Mouse (Mus musculus): ENCODE results near the gene Sbf2. TPM values are rescaled to one million over a fixed set of nuclear protein-coding genes. Genes with fewer than 3 reads are reported as not detected.
A peak's percentile ranks its signal among the peaks of the same experiment; 100 is the strongest.
"Not testable (repeated sequence)": the region's sequence is repeated elsewhere in the genome, so short reads cannot be mapped to it uniquely, and the experiment has no call there.

Sbf2 gene
- total RNA-seq, 2 experiments from 2014 or later, result 52.8 to 57.7 TPM

DNA sequence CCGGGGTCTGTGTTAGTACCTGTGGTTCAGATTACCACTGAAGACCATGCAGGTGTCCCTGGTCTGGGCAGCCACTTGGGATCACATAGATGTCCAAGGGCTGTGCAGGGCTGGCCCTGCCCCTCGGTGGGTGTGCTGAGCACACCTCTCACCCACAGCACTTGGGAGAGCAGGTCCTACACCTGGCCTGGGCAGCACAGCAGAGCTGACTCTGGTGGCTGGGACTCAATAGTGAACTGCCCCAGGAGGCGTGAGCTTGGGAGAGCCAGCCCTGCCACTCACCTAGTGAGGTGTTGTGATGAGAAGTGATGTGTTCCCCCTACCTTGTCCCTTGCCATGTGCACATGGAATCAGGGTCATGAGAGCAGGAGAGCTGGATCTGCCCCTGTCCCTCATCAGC lies 31.0 kb downstream of the Sbf2 start:
- DNase-seq, result no peak

DNA sequence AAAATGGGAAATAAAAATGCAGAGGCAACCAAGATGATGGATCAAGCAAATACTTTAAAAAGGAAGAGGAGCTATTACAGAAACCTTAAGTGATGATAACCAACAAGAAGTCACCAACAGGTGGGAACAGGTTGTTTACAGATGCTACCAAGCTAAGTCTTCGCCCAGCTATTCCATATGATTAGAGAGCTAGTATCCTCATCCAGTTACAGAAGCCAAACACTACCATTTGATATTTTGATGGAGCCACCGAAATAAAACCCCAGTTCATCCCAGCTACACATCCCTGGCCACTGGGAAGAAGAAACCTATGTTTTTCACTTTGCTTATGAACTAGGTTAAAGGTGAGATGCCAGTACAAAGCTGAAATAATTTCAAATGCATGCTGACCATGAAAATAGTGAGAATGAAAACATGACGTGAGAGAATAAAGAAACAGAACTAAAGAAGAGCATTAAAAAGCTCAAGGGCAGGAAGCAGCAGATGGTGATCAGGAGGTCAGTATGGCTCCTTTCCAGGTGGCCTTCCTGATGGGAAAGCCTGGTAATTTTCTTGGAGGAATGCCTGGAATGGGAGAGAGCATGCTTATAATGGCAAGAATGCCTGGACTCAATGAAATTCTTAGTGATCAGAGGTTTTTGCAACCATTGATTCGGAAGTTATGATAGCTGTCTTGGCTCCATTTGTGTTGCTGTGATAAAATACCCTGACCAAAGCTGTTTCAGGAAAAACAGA lies 48.7 kb downstream of the Sbf2 start:
- peak; percentile 29 for DNase-seq

DNA sequence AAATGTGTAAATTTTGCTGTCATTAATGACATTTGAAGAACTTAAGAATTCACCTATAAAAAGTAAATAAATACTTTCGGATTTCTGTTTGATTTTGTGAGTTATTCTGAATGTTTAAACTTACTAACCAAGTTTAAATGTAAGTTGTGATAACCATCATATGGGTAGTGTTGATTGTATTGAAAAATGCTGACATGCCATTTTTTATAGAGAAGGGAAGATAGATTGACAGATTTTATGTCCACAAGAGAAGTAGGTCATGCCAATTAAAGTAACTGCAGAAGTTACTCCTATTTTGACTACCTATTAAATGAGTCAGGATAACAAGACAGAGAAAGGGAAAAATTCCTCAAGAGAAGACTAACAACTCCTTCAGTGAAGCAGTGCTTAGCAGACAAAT lies 53.1 kb downstream of the Sbf2 start:
- no peak for DNase-seq

DNA sequence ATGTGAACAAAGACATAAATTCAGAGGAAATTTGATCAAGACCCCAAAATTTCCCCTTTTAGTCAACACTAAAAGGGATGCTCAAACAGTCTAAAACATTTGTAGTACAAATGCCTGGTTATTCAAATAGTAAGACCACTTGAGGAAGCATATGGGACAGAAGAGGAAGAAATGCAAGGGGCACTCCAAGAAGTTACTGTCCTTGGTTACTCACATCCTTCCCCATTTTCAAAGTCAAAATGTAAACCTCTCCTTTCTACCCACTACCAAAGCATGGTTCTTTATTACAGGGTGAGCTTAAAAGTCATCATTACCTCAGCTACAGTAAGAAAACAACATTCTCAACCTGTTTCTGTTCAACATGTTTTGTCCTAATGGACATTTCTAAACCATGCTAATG lies 57.7 kb downstream of the Sbf2 start:
- DNase-seq, result no peak

DNA sequence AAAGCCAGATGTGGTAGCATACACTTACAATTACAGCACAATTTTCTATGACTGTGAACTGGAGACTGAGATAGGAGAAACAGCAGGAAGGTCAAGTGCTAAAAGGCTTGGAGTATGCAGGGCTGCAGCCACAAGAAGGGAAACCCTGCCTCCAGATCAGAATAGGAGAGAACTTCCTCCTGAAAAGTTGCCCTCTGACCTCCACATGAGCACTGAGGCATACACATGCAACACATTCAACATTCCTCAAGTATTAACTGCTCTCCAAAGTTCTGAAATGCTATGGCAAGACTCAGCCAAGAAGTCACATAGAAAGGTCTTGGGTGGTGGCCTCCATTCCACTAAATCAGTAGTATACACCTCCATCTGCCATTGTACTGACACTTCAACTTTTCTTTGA lies 58.5 kb downstream of the Sbf2 start:
- no peak for DNase-seq

DNA sequence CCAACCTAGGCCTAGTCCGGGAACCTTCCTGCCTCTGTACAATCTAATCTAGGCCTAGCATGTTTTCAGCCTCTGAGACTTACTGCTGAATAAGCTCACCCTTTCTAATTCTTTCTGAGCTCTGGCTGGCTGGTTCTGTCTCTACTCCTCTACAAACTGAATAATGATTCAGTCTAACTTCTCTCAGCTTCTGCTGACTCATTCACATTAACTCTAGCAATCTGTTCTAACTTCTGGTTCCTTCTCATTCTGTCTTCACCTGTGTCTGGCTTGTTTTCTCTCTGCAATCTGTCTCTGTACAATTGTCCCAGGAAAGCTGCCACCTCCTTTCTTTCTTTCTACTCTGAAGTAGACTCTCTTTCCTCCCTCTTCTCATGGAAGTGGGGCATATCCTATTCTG lies 59.5 kb downstream of the Sbf2 start:
- no peak for DNase-seq

DNA sequence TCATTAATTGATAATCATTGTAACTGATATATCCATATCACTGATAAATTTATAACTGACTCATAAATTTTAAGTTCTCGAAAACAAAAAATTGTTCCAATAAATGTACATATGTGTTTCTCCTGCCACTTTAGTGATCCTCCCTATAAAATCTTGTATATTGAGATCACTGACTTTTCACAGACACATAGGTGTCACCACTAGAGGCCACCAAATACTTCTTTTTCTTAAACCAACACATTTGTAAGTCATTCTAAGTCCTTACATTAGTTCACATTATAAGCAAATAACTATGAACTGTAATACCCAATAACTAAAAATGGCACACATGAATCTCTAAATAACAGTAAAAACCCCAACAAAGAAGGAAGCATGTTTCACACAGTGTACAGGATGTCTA lies 66.5 kb downstream of the Sbf2 start:
- DNase-seq, result peak; percentile 15

DNA sequence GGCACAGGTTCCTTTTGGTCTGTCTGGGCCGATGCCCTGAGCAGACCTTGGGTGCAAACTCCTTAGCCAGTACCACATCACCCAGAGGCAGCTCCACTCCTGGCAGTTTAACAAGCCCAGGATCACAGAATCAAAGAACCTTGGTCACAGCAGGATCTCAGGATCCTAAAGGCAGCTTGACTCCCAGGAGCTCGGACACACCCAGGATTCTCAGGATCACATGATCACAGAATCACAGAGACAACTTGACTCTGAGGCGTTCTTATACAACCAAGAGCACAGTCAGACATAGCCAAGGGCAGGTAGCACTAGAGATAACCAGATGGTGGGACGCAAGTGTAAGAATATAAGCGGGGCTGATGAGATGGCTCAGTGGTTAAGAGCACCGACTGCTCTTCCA lies 71.4 kb downstream of the Sbf2 start:
- no peak for DNase-seq

DNA sequence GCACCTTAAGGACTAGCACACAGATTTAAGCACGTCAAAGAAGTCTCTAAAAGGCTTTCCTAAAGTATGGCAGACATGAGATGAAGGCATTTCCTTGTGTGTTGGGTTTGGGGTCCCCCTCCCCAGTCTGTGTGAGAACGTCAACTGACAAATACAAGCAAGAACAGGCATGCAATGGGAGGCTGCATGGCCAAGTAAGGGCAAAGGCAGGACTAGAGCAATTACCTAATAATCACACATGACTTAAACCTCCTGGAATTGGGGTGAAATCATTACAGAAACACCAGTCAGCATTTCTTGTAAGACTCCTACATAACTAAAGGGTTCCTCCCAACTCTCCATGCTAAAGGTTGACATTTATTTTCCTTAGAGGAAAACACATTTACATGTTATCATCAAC lies 75.5 kb downstream of the Sbf2 start:
- peak; percentile 11 for DNase-seq

DNA sequence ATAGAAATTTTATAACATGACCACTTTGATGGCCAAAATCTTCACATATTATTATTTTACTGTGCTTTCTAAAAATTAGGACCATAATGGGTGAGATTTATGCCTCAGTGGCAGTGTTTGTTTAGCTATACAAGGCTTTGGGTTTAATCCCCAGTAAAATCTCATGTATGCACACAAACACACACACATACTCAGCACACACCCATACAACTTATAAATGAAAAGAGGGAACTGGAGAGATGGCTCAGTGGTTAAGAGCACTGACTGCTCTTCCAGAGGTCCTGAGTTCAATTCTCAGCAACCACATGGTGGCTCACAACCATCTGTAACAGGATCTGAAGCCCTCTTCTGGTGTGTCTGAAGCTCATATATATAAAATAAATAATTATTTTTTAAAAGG lies 84.4 kb downstream of the Sbf2 start:
- not testable (repeated sequence) for DNase-seq

DNA sequence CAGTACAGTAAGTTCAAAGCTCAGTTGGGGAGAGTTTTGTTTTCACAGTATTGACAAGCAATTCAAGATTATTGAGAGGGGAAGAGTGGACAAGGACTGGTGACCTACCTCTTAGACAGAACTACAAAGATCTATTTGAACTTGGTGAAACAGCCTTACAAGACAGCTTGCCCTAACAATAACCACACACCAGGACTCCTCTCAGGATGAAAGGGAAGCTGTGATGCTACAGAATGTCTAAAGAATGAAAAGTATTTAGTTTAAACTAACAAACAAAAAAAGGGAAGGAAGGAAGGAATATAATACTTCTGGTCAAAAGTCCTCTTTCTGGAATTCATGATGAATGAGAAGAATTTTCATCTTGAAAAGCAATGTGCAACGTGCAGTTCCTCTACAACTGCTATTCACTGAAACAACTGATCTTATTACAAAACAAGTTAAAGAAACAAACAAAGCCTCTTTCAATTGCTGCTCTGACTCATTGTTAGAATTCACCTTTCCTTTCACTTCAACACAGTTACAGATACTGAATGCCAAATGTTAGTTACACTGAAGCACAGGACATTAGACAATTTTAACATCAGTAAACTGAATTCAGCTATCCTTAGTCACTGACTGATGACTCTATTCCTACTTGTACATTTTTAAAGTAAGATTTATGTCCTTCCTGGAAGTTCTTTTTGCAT lies 89.5 kb downstream of the Sbf2 start:
- DNase-seq, result no peak

DNA sequence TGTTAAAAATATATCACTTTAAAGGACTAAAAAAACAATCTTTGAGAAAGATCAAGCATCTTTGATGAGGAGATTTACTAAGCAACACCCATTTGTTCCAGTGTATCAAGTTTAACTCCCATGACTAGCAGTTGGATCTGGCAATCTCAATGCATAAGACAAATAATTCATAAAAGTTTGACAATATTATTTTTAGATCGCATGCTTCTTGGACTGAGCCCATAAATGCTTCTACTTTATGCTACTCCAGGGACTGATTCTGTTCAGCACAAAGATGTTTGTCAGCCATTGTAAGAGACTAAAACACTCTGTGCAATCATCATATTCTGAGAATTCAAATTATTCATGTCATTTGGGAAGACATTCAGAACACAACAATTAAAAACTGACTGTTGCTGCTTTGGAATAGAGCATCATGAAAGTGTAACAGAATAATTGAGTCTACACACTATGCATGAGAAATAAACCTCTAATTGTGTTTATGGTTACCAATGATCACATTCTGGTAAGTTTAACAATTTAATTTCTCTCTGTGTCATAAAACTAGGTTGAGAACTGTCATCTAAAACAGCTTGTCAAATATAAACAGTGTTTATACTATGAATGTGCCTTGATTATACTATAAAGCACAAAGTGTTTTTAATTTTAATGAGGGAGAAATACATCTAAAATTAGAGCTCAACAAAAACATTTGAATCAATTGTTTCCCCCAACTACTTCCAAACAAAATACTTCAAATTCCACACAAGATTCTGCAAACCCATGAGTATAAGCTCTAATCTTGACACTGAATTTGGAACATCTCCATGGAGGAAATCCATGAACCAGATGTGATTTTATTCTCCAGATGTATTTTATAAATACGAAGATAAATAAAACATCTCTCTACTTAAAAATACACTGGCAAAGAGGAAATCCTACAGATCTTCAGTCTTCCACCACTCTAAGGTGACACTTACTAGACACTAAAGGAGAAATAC lies 98.2 kb downstream of the Sbf2 start:
- no peak for DNase-seq

DNA sequence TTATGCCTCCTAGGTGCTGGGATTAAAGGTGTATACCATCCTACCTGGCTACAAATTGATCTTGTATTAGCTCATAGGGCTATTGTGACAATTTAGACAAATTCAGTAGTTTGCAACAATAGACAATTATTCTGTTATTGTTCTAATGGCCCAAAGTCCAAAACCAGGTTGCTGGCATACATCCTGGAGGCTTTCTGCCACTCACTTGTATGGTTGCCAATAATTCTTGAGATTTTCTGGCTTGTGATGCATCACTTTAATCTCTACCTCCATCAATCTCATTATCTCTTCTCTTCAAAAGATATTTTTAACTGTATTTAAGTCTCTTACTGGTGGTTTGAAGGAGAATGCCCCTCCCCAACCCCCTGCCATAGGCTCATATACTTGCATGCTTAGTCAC lies 100.6 kb downstream of the Sbf2 start:
- DNase-seq, result no peak

DNA sequence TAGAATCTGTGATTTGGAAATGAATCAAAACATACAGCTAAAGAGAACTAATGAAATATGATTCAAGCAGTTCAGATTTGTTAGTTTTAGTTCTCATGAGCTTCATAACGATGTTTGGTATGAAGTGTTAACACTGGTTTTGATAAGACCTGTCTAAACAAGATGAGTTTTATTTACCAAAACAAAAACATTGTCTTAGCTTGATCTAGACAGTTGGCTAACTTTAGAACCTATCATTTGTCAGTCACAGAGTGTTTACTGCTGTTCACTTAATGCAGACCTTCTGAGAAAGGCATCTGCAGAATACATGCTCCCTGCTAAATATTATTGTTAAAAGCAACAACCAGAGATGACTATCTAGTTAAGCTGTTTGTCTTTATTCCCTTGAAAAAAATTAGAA lies 116.1 kb downstream of the Sbf2 start:
- DNase-seq, result no peak

DNA sequence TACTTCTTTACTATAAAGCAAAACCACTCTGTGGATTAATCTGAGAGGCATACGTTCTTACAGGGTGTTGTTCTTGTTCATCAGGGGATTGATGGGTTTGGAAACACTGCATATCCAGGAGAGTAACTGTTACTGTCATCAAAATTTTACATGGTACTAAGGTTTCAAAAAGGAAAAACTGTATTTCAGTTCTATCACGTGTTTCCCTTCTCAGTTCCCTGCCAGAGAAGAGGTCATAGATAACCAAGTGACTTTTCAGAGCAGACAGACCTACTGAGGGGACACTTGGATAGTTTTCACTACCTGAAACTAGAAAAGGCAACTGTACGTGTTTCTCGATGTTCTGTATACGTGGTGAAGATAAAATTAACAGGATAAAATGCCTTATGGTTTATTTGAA lies 123.7 kb downstream of the Sbf2 start:
- DNase-seq, result no peak

DNA sequence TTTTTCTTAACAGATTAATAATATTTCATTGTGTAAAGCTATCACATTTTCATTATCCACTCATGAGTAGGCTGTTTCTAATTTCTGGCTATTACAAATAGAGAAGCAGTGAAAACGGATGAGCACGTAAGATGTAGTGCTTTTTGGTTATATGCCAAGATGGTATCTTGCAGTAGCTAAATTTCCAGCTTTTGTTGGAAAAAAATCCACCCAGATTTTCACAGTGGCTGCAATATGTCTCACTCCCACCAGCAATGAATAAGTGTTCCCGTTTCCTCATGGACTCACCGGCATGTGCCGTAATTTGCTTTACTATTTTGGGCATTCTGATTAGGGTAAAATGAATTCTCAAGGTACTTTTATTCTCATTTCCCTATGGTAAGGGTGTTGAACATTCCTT lies 129.7 kb downstream of the Sbf2 start:
- no peak for DNase-seq

DNA sequence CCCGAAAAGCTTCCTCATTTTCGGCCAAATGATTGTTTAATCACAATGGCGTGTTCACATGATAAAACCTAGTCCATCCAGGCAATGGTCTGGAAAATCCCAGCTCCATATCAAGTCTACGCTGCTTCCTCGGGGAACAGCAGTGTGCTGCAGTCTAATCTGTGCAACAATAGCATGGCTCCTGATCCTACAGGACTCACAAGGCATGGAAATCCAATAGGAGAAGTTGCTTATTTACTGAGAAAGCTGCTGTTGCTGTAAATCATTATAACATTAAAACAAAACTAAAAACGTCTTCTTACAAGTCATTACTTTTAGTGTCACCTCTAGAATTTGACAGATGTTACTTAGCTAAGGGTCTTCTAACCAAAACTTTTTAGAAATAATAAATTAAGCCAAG lies 143.7 kb downstream of the Sbf2 start:
- DNase-seq, result no peak

DNA sequence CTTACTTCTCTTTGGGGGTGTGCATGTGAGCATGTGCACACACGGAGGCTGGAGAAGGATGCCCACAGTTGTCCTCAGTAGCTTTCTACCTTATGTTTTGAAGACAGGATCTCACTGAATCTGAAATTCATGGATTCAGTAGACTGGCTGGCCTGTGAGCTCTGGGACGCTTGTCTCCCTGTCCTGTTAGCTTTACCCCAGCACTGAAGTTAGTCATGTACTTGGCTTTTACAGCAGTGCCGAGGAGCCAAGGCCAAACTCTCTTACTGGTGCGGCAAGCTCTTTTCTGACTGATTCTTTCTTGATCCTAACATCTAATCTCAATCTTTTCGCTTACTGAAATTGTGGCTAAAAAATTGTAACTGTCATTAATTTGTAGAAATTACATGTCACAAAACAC lies 151.3 kb downstream of the Sbf2 start:
- peak; percentile 46 for DNase-seq

DNA sequence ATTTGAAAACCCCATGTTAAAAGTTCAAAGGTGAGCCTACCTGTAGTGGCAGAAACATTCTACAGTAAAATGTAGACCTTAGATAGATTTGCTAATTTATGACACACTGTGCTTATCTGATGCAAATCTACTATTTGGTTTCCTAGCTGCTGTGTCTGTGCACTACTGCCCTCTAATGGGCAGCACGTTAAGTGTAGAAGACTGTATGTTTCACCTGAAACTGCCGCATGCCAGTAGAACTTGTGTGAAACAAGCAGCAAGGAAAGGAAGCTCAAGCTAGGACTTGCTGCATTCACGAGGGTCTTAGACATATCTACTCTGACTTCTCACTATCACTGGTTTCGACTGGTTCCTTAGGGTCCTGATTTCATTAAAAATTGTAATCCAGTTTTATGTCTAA lies 182.4 kb downstream of the Sbf2 start:
- DNase-seq, result peak; percentile 65

DNA sequence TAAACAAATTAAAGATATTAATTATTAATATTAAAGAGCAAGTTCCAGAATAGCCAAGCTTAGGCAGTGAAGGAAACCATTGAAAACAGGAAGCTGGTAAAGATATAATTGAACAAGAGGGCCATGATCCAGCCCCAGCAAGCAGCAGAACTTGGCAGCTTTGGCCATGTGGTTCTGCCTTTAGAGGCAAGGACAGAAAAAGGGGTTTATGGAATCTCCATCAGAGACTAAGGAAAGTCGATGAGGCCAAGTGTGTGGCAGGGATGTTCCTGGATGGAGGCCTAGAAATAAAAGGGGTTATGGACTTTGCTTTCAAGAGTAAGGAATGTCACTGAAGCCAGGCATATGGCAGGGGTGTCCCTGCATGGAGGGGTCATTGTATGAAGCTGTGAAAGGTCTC lies 198.4 kb downstream of the Sbf2 start:
- DNase-seq, result no peak

DNA sequence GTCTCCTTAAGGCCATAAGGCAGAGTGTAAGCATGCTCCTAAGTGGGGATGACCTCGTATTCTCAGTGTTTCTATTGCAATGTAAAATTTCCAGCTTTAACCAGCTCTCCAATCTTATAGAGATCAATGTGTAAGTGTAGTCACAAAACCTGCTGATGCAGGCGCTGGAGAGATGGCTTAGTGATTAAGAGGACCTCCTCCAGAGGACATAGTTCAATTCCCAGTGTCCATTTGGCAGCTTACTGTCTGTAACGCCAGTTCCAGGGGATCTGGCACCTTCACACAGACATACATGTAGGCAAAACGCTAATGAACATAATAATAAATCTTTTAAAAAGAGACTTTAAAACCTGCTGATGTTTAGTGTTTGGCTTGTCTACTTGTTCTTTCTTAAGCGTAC lies 200.4 kb downstream of the Sbf2 start:
- no peak for DNase-seq

DNA sequence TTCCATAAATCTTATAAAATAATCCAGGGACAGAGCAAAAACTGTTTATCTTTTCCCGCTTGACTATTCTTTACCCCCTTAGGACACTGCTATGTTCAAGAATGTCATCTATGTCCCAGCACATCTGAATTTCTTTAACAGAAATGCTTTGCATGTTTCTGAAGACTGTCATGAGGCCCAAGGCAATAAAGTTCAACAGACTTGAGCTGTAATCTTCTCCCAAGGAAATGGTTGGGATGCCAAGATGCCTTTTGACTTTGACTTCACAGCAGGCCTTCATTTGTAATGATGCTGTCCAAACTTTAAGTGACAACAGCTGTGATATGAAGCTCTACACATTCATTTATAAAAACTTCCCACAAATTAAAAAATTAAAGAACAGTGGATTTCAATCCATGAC lies 212.6 kb downstream of the Sbf2 start:
- DNase-seq, result no peak

DNA sequence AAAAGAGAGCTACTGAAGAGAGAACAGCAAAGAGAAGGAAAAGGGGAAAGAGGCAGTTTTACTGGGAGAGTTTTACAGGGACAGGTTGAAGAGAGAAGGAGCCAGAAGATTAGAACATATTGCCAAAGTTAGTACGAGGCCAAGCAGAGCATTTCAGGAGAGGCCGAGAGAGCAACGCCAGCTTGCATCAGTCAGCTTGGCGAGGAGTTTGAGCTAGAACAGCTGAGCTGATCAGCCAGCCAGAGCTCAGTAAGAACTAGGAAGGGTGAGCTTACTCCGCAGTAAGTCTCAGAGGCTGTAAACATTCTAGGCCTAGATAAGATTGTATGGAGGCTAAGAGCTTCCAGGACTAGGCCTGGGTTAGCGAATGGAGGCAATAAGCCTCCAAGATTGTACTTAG lies 222.1 kb downstream of the Sbf2 start:
- no peak for DNase-seq

Data from adrenal gland, postnatal 10 days (tissue).